Mouse (Mus musculus) lung, adult 2 months (tissue): ENCODE measurements at regions not wholly inside any gene's neighbourhood (a gene's known extent, or its start where the extent isn't known, plus 50 kb on each side); places are given as distances from the start of the nearest gene placed in this dataset.

ENCODE experiments used
- CTCF ChIP-seq: fragments of 200-500 bp; IDR thresholded peaks from 2 replicates; pipeline ENCODE4 v1.5.1; 2011; ENCODE audit warnings: mild to moderate bottlenecking, low read length, control low read depth; ENCODE audit not compliant: insufficient read depth
- POLR2A ChIP-seq: fragments of 200-500 bp; IDR thresholded peaks from 2 replicates; pipeline ENCODE4 v1.6.1; 2011; ENCODE audit warnings: low read depth, mild to moderate bottlenecking, control low read depth, low read length, borderline replicate concordance; ENCODE audit errors: extremely low read depth

- no peak for TF ChIP-seq POLR2A
- no peak for TF ChIP-seq CTCF
Measured at GRCm38 (mm10) chr6:67160564-67160963, 77.4 kb upstream of the Serbp1 start.
